8 mouse cellular contexts compared by ENCODE assay signal in the genomic region with DNA sequence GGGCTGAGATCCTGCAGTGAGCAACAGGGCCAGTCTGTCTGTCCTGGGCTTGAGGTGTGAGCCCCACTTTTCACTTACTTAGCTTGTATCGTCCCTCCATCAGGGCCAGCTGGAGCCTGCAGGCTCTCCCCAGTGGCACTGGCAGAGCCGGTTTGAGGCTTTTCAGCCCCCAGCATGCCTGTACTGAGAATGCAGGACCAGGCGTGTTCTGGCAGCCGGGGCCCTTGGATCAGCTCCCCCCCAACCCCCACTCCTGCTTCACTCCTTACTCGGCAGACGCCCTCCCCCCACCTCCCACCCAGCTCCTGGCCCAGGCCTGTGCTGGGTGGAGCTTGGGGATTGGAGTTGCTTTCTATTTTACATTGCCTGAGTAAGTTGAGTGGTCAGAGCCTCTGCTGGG. TPM values are rescaled to one million over a fixed set of nuclear protein-coding genes. Genes with fewer than 3 reads are reported as not detected.
DNase-seq lines count a peak whose midpoint lies in the region; ATAC-seq and TF ChIP-seq lines count a peak whose summit lies in the region.

No protein-coding gene starts in this region.

- ATAC-seq in midbrain, embryonic 15.5 days (replicated peaks) = peak; percentile 31; the same call in 1 of the 2 replicates

- peaks cover 62% of the 10 kb centered on the region for H3K36me3 ChIP-seq in E14TG2a.4 (ENCODE audit: insufficient read depth, low read length)
- no peaks in the 10 kb centered on the region for H3K36me3 ChIP-seq in midbrain, embryonic 15.5 days (replicated peaks)

- peak; percentile 39 for DNase-seq in cerebellum, adult 9-11 months
- DNase-seq in cerebellum, adult 8-10 months = no peak
- DNase-seq in forelimb bud, embryonic 11.5 days (ENCODE audit: low read depth, low spot score) = peak; percentile 68
- DNase-seq in kidney, postnatal 4 days = peak; percentile 64 to 78
- peak; percentile 76 for DNase-seq in yolk sac, embryonic 10.5 days (ENCODE audit: low spot score)
- no peak for DNase-seq in natural killer cell, adult 2 months (ENCODE audit: low spot score in 2 of 2)

- H3K4me3 ChIP-seq in E14TG2a.4 (replicated peaks; ENCODE audit: low read length) = peak overlapping the region; percentile 61
- no peak overlapping the region for H3K4me3 ChIP-seq in midbrain, embryonic 15.5 days

- 18% methylated on average over 6 of the region's 6 CpGs for WGBS in midbrain, embryonic 15.5 days

- H3K4me1 ChIP-seq in E14TG2a.4 (replicated peaks; ENCODE audit: low read depth, low read length) = peaks cover 96% of the 10 kb centered on the region
- peaks cover 56% of the 10 kb centered on the region for H3K4me1 ChIP-seq in midbrain, embryonic 15.5 days

- peak overlapping the region; percentile 31; the same call in 1 of the 2 replicates for H3K27ac ChIP-seq in midbrain, embryonic 15.5 days

- H3K4me2 ChIP-seq in midbrain, embryonic 15.5 days = no peak overlapping the region

- H3K27me3 ChIP-seq in E14TG2a.4 (ENCODE audit: insufficient read depth, low read length) = no peaks in the 10 kb centered on the region
- H3K27me3 ChIP-seq in midbrain, embryonic 15.5 days (replicated peaks) = no peaks in the 10 kb centered on the region

- TF ChIP-seq CTCF in E14TG2a.4 (conservative IDR thresholded peaks at IDR 0.05; ENCODE audit: low read length) = no peak

- H3K9me3 ChIP-seq in E14TG2a.4 (ENCODE audit: low read length) = no peaks in the 10 kb centered on the region
- no peaks in the 10 kb centered on the region for H3K9me3 ChIP-seq in midbrain, embryonic 15.5 days

- H3K9ac ChIP-seq in midbrain, embryonic 15.5 days = no peak overlapping the region

RNA-seq across cellular contexts. Expression of a gene that starts 16.3 kb away (rescaled TPM):
- polyA plus RNA-seq in midbrain, embryonic 15.5 days (2015; fragmentation: Nextera tagmentation; extraction: Ambion mirVana) = 40.3 and 43.2 TPM in 2 replicates

Comparison
In these comparisons a context has a peak if more than half of its experiments do, and no peak if none do; other contexts are left out.
1. DNase-seq: peak in cerebellum, adult 9-11 months (single experiment), forelimb bud, embryonic 11.5 days (single experiment), kidney, postnatal 4 days (2 of 2) and yolk sac, embryonic 10.5 days (single experiment); none in cerebellum, adult 8-10 months (single experiment) and natural killer cell, adult 2 months (0 of 2).